Mouse (Mus musculus): ENCODE measurements around the gene Cacna1c. TPM values are rescaled to one million over a fixed set of nuclear protein-coding genes. Genes with fewer than 3 reads are reported as not detected.

Gene Cacna1c
- polyA plus RNA-seq, 1 experiment, result not detected

DNA sequence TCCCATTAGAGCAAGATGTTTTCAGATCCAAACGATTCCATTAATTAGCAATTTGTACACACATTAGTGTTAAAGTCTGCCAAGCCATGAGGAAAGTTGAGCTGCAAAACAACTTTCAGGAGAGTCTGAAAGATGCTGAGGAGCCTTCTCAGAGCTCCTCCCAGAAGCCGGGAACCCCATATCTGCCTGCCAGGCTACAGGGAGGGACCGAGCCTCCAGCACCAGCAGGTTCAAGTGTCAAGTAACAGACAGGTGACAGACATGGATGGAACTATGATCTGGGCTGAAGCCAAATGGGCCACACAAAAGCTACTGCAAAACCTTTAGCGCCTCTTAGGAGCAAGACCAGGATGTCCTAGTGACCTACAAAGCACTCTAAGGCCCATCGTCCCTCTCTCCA lies 437.2 kb downstream of the Cacna1c start:
- no peak for TF ChIP-seq GATA1 (IDR thresholded peaks at IDR 0.05; ENCODE audit: low read length)

GRCm38 (mm10) chr6:118758290-118758907 lies 437.8 kb downstream of the Cacna1c start:
- TF ChIP-seq GATA1 (IDR thresholded peaks at IDR 0.05; ENCODE audit: low read length), result no peak

- no peak for TF ChIP-seq GATA1 (IDR thresholded peaks at IDR 0.05; ENCODE audit: low read length)
These were observed 438.5 kb downstream of the Cacna1c start for GRCm38 (mm10) chr6:118757533-118758289.

- TF ChIP-seq GATA1 (IDR thresholded peaks at IDR 0.05; ENCODE audit: low read length), result no peak
These were observed 439.7 kb downstream of the Cacna1c start for GRCm38 (mm10) chr6:118756511-118756910.

DNA sequence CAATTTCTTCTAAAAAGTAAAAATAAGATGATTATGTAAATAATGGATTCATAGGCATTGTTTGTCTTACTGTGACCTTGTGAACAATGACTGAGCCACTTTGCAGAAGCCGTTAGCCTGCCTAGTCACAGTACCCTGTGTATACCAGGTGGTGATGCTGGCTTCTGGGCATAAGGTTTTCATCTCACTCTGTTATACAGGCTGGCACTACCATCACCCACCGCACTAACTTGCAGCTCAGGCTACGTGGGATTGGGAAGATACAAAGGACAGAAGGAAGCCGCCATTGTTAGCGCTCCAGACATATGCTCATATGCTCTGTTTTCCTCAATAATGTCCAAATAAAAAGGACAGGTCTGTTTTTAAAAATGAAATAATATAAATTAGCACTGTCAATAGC lies 440.4 kb downstream of the Cacna1c start:
- no peak for TF ChIP-seq GATA1 (IDR thresholded peaks at IDR 0.05; ENCODE audit: low read length)

GRCm38 (mm10) chr6:118754439-118754838 lies 441.8 kb downstream of the Cacna1c start:
- TF ChIP-seq GATA1 (IDR thresholded peaks at IDR 0.05; ENCODE audit: low read length), result no peak

DNA sequence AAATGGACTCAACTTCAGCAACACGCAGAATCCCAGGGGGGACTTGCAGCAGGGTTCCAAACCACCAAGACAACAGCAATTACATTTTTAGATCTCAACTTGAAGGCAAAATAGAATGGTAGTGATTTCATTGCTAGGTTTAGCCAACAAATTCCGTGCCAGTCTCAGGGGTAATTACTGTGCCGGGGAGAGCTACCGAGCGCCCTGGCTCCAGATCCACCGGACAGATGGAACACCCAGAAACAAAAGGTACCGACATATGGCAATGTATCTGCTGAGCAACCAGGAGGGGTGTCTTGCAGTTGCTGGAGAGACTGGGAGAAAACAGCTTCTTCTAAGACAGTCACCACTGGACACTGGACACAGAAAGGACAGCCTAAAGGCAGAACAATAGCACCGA lies 442.4 kb downstream of the Cacna1c start:
- TF ChIP-seq GATA1 (IDR thresholded peaks at IDR 0.05; ENCODE audit: low read length), result no peak

DNA sequence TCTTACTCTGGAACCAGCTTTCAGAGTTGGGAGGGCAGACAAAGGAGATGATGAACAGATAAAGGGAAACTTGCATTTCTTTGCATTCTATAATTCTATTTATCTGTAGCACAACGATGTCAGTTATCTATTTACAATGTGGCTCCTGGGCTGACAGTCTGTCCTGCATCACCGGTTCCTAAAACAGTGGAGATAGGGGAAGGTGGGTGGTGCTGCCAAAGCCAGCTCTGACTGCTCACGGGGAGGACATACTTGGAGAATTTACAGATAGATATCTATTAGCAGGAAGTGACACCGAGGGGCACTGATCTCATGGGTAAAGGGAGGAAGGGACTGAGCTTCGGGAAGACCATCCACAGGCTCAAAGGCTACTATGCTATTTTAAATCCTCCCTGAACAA lies 443.2 kb downstream of the Cacna1c start:
- no peak for TF ChIP-seq GATA1 (IDR thresholded peaks at IDR 0.05; ENCODE audit: low read length)

GRCm38 (mm10) chr6:118749285-118749684 lies 446.9 kb downstream of the Cacna1c start:
- TF ChIP-seq GATA1 (IDR thresholded peaks at IDR 0.05; ENCODE audit: low read length), result no peak

- TF ChIP-seq GATA1 (IDR thresholded peaks at IDR 0.05; ENCODE audit: low read length), result no peak
These were observed 453.5 kb downstream of the Cacna1c start for GRCm38 (mm10) chr6:118742701-118743100.

- no peak for TF ChIP-seq GATA1 (IDR thresholded peaks at IDR 0.05; ENCODE audit: low read length)
These were observed 454.4 kb downstream of the Cacna1c start for GRCm38 (mm10) chr6:118741841-118742240.

- TF ChIP-seq GATA1 (IDR thresholded peaks at IDR 0.05; ENCODE audit: low read length), result no peak
These were observed 456.1 kb downstream of the Cacna1c start for GRCm38 (mm10) chr6:118739961-118740599.

DNA sequence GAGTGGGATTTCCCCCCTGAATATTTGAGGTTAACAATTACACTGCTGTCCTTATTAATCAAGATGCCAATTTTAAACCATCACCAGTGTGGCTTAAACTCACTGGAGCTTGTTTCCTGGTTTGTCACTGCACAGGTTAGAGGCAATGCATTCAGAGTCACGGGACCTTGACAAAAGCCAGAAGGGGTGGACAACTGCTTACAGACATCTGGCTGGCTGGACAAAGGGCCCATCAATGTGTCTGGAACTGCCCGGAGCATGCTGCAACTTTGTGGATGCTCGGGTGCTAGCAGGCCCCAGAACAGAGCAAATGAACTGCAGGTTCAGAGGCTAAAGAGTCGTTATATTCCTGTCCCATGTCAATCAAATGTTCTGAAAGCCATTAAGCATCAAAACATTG lies 456.9 kb downstream of the Cacna1c start:
- TF ChIP-seq GATA1 (IDR thresholded peaks at IDR 0.05; ENCODE audit: low read length), result no peak

DNA sequence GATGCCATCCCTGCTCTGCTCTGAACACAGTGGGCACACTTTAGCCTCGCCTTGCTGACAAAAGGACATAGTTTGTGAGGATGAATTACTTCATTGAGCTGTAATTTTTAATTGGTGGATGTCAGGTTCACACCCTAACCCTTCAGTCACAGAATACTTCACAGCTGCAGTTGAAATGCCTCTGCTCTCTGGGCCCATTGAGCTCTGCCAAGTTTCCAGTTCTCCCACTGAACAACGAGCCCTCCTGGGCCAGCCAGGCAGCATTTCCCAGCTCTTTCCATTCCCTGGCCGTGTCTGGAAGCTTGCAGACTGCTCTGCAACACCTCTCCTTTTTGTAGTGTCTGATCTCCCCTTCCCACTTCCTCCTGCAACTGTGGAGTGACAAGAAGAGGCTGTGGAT lies 457.6 kb downstream of the Cacna1c start:
- no peak for TF ChIP-seq GATA1 (IDR thresholded peaks at IDR 0.05; ENCODE audit: low read length)

GRCm38 (mm10) chr6:118737078-118737477 lies 459.1 kb downstream of the Cacna1c start:
- TF ChIP-seq GATA1 (IDR thresholded peaks at IDR 0.05; ENCODE audit: low read length), result no peak

GRCm38 (mm10) chr6:118736491-118736890 lies 459.7 kb downstream of the Cacna1c start:
- no peak for TF ChIP-seq GATA1 (IDR thresholded peaks at IDR 0.05; ENCODE audit: low read length)

- TF ChIP-seq GATA1 (IDR thresholded peaks at IDR 0.05; ENCODE audit: low read length), result no peak
These were observed 461.1 kb downstream of the Cacna1c start for GRCm38 (mm10) chr6:118735145-118735544.

Data from G1E-ER4 (cell line).